Mouse (Mus musculus) intestine, embryonic 14.5 days (tissue): ENCODE measurements around the gene 1700123O20Rik. TPM values are rescaled to one million over a fixed set of nuclear protein-coding genes. Genes with fewer than 3 reads are reported as not detected.

Experiments
- ATAC-seq: fragments of 200-750 bp; cut with Nextera tagmentation; replicated peaks from 2 replicates; pipeline ENCODE4 v1.8.0; 2017; ENCODE audit warnings: low read depth, moderate number of reproducible peaks, moderate TSS enrichment, moderate library complexity; ENCODE audit not compliant: low FRiP score, low TSS enrichment
- DNase-seq: peaks from one replicate; pipeline ENCODE4 v3.0.0-alpha.2; 2018; ENCODE audit warnings: low spot score
- H3K27ac ChIP-seq: fragments of 300-500 bp; sonication (generic); 2 replicates; pipeline ENCODE4 v1.5.1; 2014; ENCODE audit warnings: low read depth, mild to moderate bottlenecking, control low read depth
- H3K27me3 ChIP-seq: fragments of 300-500 bp; sonication (generic); replicated peaks from 2 replicates; pipeline ENCODE4 v1.6.1; 2014; ENCODE audit warnings: low read length, control low read depth; ENCODE audit not compliant: control insufficient read depth, insufficient read depth
- H3K36me3 ChIP-seq: fragments of 300-500 bp; sonication (generic); 2 replicates; pipeline ENCODE4 v1.6.1; 2014; ENCODE audit warnings: low read length, control low read depth; ENCODE audit not compliant: control insufficient read depth, insufficient read depth
- H3K4me1 ChIP-seq: fragments of 300-500 bp; sonication (generic); replicated peaks from 2 replicates; pipeline ENCODE4 v1.6.1; 2014; ENCODE audit warnings: low read length, control low read depth, mixed read lengths; ENCODE audit not compliant: control insufficient read depth, insufficient read depth
- H3K4me2 ChIP-seq: fragments of 300-500 bp; sonication (generic); 2 replicates; pipeline ENCODE4 v1.6.1; 2014; ENCODE audit warnings: low read length
- H3K4me3 ChIP-seq: fragments of 300-500 bp; sonication (generic); 2 replicates; pipeline ENCODE4 v1.5.1; 2014; ENCODE audit warnings: low read depth, low read length, control low read depth, mixed read lengths
- H3K9ac ChIP-seq: fragments of 300-500 bp; sonication (generic); 2 replicates; pipeline ENCODE4 v1.6.1; 2014; ENCODE audit warnings: mild to moderate bottlenecking, low read length
- H3K9me3 ChIP-seq: fragments of 300-500 bp; sonication (generic); 2 replicates; pipeline ENCODE4 v1.6.1; 2016; ENCODE audit warnings: low read length, control low read depth; ENCODE audit not compliant: control insufficient read depth
- WGBS: fragments of 180-500 bp; shearing (Covaris S2); extraction: QIAGEN DNeasy Blood & Tissue Kit; methylation state at CpG from one replicate; pipeline ENCODE4 v1.1.7; 2014; 5-methylcytosine and 5-hydroxymethylcytosine counted together
- polyA plus RNA-seq: library from polyadenylated mRNA; unstranded; fragments of >200 nt; fragmentation: Nextera tagmentation; extraction: Ambion mirVana; gene quantifications from 2 replicates; pipeline ENCODE4 v1.2.1, GENCODE M21; 2014

Gene 1700123O20Rik
- polyA plus RNA-seq: 83.7 and 90.7 TPM in 2 replicates

GRCm38 (mm10) chr14:54686063-54686521 lies at the start of gene 1700123O20Rik:
1700123O20Rik (plus strand) TSS chr14:54686216.
- peaks cover 13% of the 10 kb centered on the region for H3K4me1 ChIP-seq
- H3K27me3 ChIP-seq: no peaks in the 10 kb centered on the region
- no peaks in the 10 kb centered on the region for H3K9me3 ChIP-seq
- H3K4me2 ChIP-seq: peak within 1 kb of the TSS; percentile 77
- H3K36me3 ChIP-seq: peaks cover 53% of the 10 kb centered on the region
- ATAC-seq (peak; percentile 82), DNase-seq (no peak)
- 1% methylated on average over 40 of the region's 41 CpGs for WGBS
- peak within 1 kb of the TSS; percentile 96 for H3K9ac ChIP-seq
- peak within 1 kb of the TSS; percentile 95 for H3K27ac ChIP-seq
- peak within 1 kb of the TSS; percentile 88 for H3K4me3 ChIP-seq

DNA sequence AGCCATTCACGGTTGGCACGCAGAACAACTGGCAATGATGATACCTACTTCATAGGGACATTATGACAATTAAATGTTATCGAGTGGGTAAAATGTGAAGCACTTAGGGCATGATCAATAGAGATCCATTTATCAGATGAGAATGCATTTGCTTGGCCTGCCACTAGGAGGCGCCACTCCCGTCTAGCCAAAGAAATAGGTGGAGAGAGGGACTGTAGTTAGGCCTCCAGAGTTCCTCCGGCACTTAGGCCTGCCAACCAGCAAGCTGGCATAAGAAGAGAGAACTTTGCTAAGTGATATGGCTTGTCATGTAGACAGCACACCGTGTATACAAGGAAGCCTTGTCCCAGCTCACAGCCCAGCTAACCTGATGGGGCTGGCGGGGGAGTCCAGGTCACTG lies 49.1 kb upstream of the 1700123O20Rik start:
- no peak overlapping the region for H3K4me2 ChIP-seq
- 59% methylated on average over 8 of the region's 8 CpGs for WGBS
- ATAC-seq: no peak
- H3K36me3 ChIP-seq: peaks cover 39% of the 10 kb centered on the region
- H3K27ac ChIP-seq: no peak overlapping the region
- no peak overlapping the region for H3K9ac ChIP-seq
- H3K4me1 ChIP-seq: peaks cover 10% of the 10 kb centered on the region
- peak; percentile 74 for DNase-seq
- H3K9me3 ChIP-seq: no peaks in the 10 kb centered on the region
- H3K27me3 ChIP-seq: no peaks in the 10 kb centered on the region
- H3K4me3 ChIP-seq: no peak overlapping the region

DNA sequence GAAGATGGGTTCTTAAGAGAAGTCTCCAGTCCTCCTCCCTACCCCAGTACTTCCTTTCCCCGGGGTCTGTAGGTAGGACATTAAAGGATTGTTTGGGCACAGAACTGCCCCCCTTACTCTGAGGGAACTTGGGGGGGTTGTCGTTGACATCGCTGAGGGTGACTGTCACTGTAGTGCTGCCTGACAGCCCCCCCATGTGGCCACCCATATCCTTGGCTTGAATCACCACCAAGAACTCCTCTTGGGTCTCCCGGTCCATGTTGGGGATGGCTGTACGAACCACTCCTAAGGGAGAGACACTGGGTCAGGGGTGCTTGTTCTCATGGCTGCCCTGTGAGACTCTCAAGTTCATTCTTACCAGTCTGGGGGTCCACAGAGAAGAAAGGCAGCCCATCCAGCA lies 47.8 kb upstream of the 1700123O20Rik start:
- WGBS: 76% methylated on average over 5 of the region's 5 CpGs
- DNase-seq (no peak), ATAC-seq (no peak)
- Histone ChIP-seq H3K27me3 (no peaks in the 10 kb centered on the region), H3K4me3 (no peak overlapping the region), H3K4me1 (peaks cover 10% of the 10 kb centered on the region), H3K4me2 (no peak overlapping the region), H3K36me3 (peaks cover 37% of the 10 kb centered on the region), H3K9ac (no peak overlapping the region), H3K27ac (no peak overlapping the region), H3K9me3 (no peaks in the 10 kb centered on the region)

GRCm38 (mm10) chr14:54640121-54640520 lies 45.9 kb upstream of the 1700123O20Rik start:
- Histone ChIP-seq H3K4me3 (peak overlapping the region; percentile 61), H3K9ac (no peak overlapping the region), H3K36me3 (peaks cover 46% of the 10 kb centered on the region), H3K4me1 (peaks cover 10% of the 10 kb centered on the region), H3K27me3 (no peaks in the 10 kb centered on the region), H3K4me2 (peak overlapping the region; percentile 77), H3K9me3 (no peaks in the 10 kb centered on the region), H3K27ac (no peak overlapping the region)
- DNase-seq (no peak), ATAC-seq (no peak)
- 12% methylated on average over 4 of the region's 4 CpGs for WGBS

- Histone ChIP-seq H3K9ac (peak within 1 kb of the TSS; percentile 76), H3K9me3 (no peaks in the 10 kb centered on the region), H3K4me2 (peak within 1 kb of the TSS; percentile 77), H3K4me3 (peak within 1 kb of the TSS; percentile 61), H3K27me3 (no peaks in the 10 kb centered on the region), H3K27ac (peak within 1 kb of the TSS; percentile 60), H3K36me3 (peaks cover 50% of the 10 kb centered on the region), H3K4me1 (peaks cover 10% of the 10 kb centered on the region)
- DNase-seq (no peak), ATAC-seq (no peak; the same call in 1 of the 2 replicates)
- WGBS: 0% methylated on average over 25 of the region's 28 CpGs
Measured at GRCm38 (mm10) chr14:54640946-54641304, 45.1 kb upstream of the 1700123O20Rik start, which contains the start of gene Gm17606. Gm17606 (plus strand) TSS chr14:54640952.

- peak within 1 kb of the TSS; percentile 77 for H3K4me2 ChIP-seq
- peak within 1 kb of the TSS; percentile 61 for H3K4me3 ChIP-seq
- no peaks in the 10 kb centered on the region for H3K27me3 ChIP-seq
- WGBS: under 1% methylated on average over 41 of the region's 52 CpGs
- peaks cover 10% of the 10 kb centered on the region for H3K4me1 ChIP-seq
- peak within 1 kb of the TSS; percentile 60 for H3K27ac ChIP-seq
- no peaks in the 10 kb centered on the region for H3K9me3 ChIP-seq
- H3K36me3 ChIP-seq: peaks cover 50% of the 10 kb centered on the region
- peak; percentile 91 for ATAC-seq
- H3K9ac ChIP-seq: peak within 1 kb of the TSS; percentile 76
- DNase-seq: peak; percentile 99
Measured at GRCm38 (mm10) chr14:54641305-54641969, 44.6 kb upstream of the 1700123O20Rik start, which contains the start of gene Cdh24. Cdh24 (minus strand) TSS chr14:54641364.

GRCm38 (mm10) chr14:54642224-54642944 lies 43.6 kb upstream of the 1700123O20Rik start:
- Histone ChIP-seq H3K9me3 (no peaks in the 10 kb centered on the region), H3K9ac (no peak overlapping the region), H3K36me3 (peaks cover 53% of the 10 kb centered on the region), H3K4me3 (no peak overlapping the region), H3K27me3 (no peaks in the 10 kb centered on the region), H3K4me1 (peaks cover 10% of the 10 kb centered on the region), H3K27ac (no peak overlapping the region), H3K4me2 (no peak overlapping the region)
- 83% methylated on average over 25 of the region's 25 CpGs for WGBS
- ATAC-seq (no peak), DNase-seq (no peak)

- Histone ChIP-seq H3K4me1 (peaks cover 10% of the 10 kb centered on the region), H3K36me3 (peaks cover 58% of the 10 kb centered on the region)
- 83% methylated on average over 2 of the region's 2 CpGs for WGBS
Measured at GRCm38 (mm10) chr14:54643011-54643410, 43.0 kb upstream of the 1700123O20Rik start.

More at GRCm38 (mm10) chr14:54643011-54643410, 43.0 kb upstream of the 1700123O20Rik start:
- Histone ChIP-seq H3K4me3 (no peak overlapping the region), H3K27me3 (no peaks in the 10 kb centered on the region), H3K27ac (no peak overlapping the region), H3K9me3 (no peaks in the 10 kb centered on the region), H3K4me2 (no peak overlapping the region), H3K9ac (no peak overlapping the region)
- ATAC-seq (no peak), DNase-seq (no peak)
